Mouse (Mus musculus): ENCODE results near the gene Avpi1.
A peak's percentile ranks its signal among the peaks of the same experiment; 100 is the strongest.

Avpi1 gene

GRCm38 (mm10) chr19:42128787-42129508 lies at the start of gene Avpi1:
TSS of gene Avpi1 (minus strand) at chr19:42129059.
- peak; percentile 97 for DNase-seq

GRCm38 (mm10) chr19:42177461-42177860 lies 48.6 kb upstream of the Avpi1 start:
- no peak for DNase-seq

GRCm38 (mm10) chr19:42176841-42177240 lies 48.0 kb upstream of the Avpi1 start:
- DNase-seq = peak; percentile 34

GRCm38 (mm10) chr19:42170025-42170969 lies 41.4 kb upstream of the Avpi1 start:
- DNase-seq = peak; percentile 97

GRCm38 (mm10) chr19:42169322-42169975 lies 40.6 kb upstream of the Avpi1 start:
- DNase-seq = no peak

GRCm38 (mm10) chr19:42167489-42167888 lies 38.6 kb upstream of the Avpi1 start:
- DNase-seq = no peak

- DNase-seq = no peak
Observed at GRCm38 (mm10) chr19:42166766-42167165, 37.9 kb upstream of the Avpi1 start.

GRCm38 (mm10) chr19:42166130-42166529 lies 37.3 kb upstream of the Avpi1 start:
- DNase-seq = peak; percentile 83

GRCm38 (mm10) chr19:42164188-42164587 lies 35.3 kb upstream of the Avpi1 start:
- DNase-seq = no peak

- DNase-seq = no peak
Observed at GRCm38 (mm10) chr19:42163764-42164163, 34.9 kb upstream of the Avpi1 start, which contains the start of gene Zfyve27. TSS of gene Zfyve27 (plus strand) at chr19:42163951.

- DNase-seq = no peak
Observed at GRCm38 (mm10) chr19:42158246-42159017, 29.6 kb upstream of the Avpi1 start.

GRCm38 (mm10) chr19:42157493-42158237 lies 28.8 kb upstream of the Avpi1 start:
- no peak for DNase-seq

- peak; percentile 78 for DNase-seq
Observed at GRCm38 (mm10) chr19:42151990-42152389, 23.1 kb upstream of the Avpi1 start.

- no peak for DNase-seq
Observed at GRCm38 (mm10) chr19:42148569-42148860, 19.7 kb upstream of the Avpi1 start.

- peak; percentile 34 for DNase-seq
Observed at GRCm38 (mm10) chr19:42147769-42148568, 19.1 kb upstream of the Avpi1 start.

GRCm38 (mm10) chr19:42147170-42147768 lies 18.4 kb upstream of the Avpi1 start, which contains the start of gene Marveld1:
TSS of gene Marveld1 (plus strand) at chr19:42147400.
- DNase-seq = peak; percentile 63

- no peak for DNase-seq
Observed at GRCm38 (mm10) chr19:42146276-42147010, 17.6 kb upstream of the Avpi1 start.

- DNase-seq = no peak
Observed at GRCm38 (mm10) chr19:42145731-42146130, 16.9 kb upstream of the Avpi1 start.

- no peak for DNase-seq
Observed at GRCm38 (mm10) chr19:42145210-42145609, 16.4 kb upstream of the Avpi1 start.

All from liver (tissue).